Mouse (Mus musculus): ENCODE measurements at regions not wholly inside any gene's neighbourhood (a gene's known extent, or its start where the extent isn't known, plus 50 kb on each side); places are given as distances from the start of the nearest gene placed in this dataset.

- TF ChIP-seq EP300 (IDR thresholded peaks at IDR 0.05; ENCODE audit: insufficient read depth, low read depth, low read length): no peak
- TF ChIP-seq CTCF (IDR thresholded peaks at IDR 0.05; ENCODE audit: low read depth, low read length): no peak
Measured at GRCm38 (mm10) chr9:61620105-61620504, 247.9 kb downstream of the Tle3 start.
